Mouse (Mus musculus): ENCODE measurements around the gene Tctn1. TPM values are rescaled to one million over a fixed set of nuclear protein-coding genes. Genes with fewer than 3 reads are reported as not detected.

Tctn1 gene
- total RNA-seq, 2 experiments from 2014 or later = 3.7 to 6.5 TPM

Other genes with a start within 250 kb of the Tctn1 start
- 0.07 and 0.76 TPM in 2 replicates for gene Cux2, start 214.4 kb downstream of the Tctn1 start, total RNA-seq (2015)
- gene Cux2, start 214.4 kb downstream of the Tctn1 start, total RNA-seq (2017) = 1.1 TPM in 1 of 2 replicates, not detected in the other
- not detected in 2 replicates for gene Myl2, start 163.5 kb downstream of the Tctn1 start, total RNA-seq (2015)
- gene Myl2, start 163.5 kb downstream of the Tctn1 start, total RNA-seq (2017) = not detected in 2 replicates
- gene Ccdc63, start 123.6 kb downstream of the Tctn1 start, total RNA-seq (2015) = 0.51 and 0.52 TPM in 2 replicates
- 1.5 and 3.5 TPM in 2 replicates for gene Ccdc63, start 123.6 kb downstream of the Tctn1 start, total RNA-seq (2017)
- gene Ppp1cc, start 106.2 kb downstream of the Tctn1 start, total RNA-seq (2015) = 431 and 436 TPM in 2 replicates
- 207 and 219 TPM in 2 replicates for gene Ppp1cc, start 106.2 kb downstream of the Tctn1 start, total RNA-seq (2017)
- gene Hvcn1, start 57.7 kb downstream of the Tctn1 start, total RNA-seq (2015) = 44.0 and 65.8 TPM in 2 replicates
- gene Hvcn1, start 57.7 kb downstream of the Tctn1 start, total RNA-seq (2017) = 56.6 and 72.3 TPM in 2 replicates
- 13.5 and 13.9 TPM in 2 replicates for gene Pptc7, start 19.9 kb upstream of the Tctn1 start, total RNA-seq (2015)
- gene Pptc7, start 19.9 kb upstream of the Tctn1 start, total RNA-seq (2017) = 13.7 and 16.7 TPM in 2 replicates
- 4.3 and 4.4 TPM in 2 replicates for gene Rad9b, start 89.8 kb upstream of the Tctn1 start, total RNA-seq (2015)
- gene Rad9b, start 89.8 kb upstream of the Tctn1 start, total RNA-seq (2017) = 4.8 and 7.5 TPM in 2 replicates
- 129 and 137 TPM in 2 replicates for gene Vps29, start 89.9 kb upstream of the Tctn1 start, total RNA-seq (2015)
- gene Vps29, start 89.9 kb upstream of the Tctn1 start, total RNA-seq (2017) = 93.9 and 96.9 TPM in 2 replicates
- gene Gpn3, start 107.4 kb upstream of the Tctn1 start, total RNA-seq (2015) = 50.4 and 61.9 TPM in 2 replicates
- gene Gpn3, start 107.4 kb upstream of the Tctn1 start, total RNA-seq (2017) = 45.8 and 47.5 TPM in 2 replicates
- 31.8 and 41.0 TPM in 2 replicates for gene Fam216a, start 107.9 kb upstream of the Tctn1 start, total RNA-seq (2015)
- 42.1 and 48.5 TPM in 2 replicates for gene Fam216a, start 107.9 kb upstream of the Tctn1 start, total RNA-seq (2017)
- gene Arpc3, start 127.4 kb upstream of the Tctn1 start, total RNA-seq (2015) = 285 TPM in 2 replicates
- gene Arpc3, start 127.4 kb upstream of the Tctn1 start, total RNA-seq (2017) = 1,035 and 1,085 TPM in 2 replicates
- gene Anapc7, start 157.2 kb upstream of the Tctn1 start, total RNA-seq (2015) = 16.5 and 18.2 TPM in 2 replicates
- 23.0 and 31.8 TPM in 2 replicates for gene Anapc7, start 157.2 kb upstream of the Tctn1 start, total RNA-seq (2017)
- gene Atp2a2, start 237.8 kb upstream of the Tctn1 start, total RNA-seq (2015) = 72.8 and 78.3 TPM in 2 replicates
- gene Atp2a2, start 237.8 kb upstream of the Tctn1 start, total RNA-seq (2017) = 98.4 and 99.1 TPM in 2 replicates

Measured in megakaryocyte progenitor cell, adult 5-6 weeks (primary cell).